Mouse (Mus musculus) thymus, postnatal 25 days (tissue): ENCODE data around the gene Pla2g2c.

Experiments
- DNase-seq: peaks from one replicate; pipeline ENCODE4 v3.0.0; 2022

Pla2g2c gene

GRCm38 (mm10) chr4:138724354-138725126, at the start of gene Pla2g2c:
Gene Pla2g2c, plus strand, starts transcription at chr4:138724792.
- DNase-seq = peak; percentile 26

GRCm38 (mm10) chr4:138676480-138676879, 48.1 kb upstream of the Pla2g2c start:
- DNase-seq = no peak

- DNase-seq = no peak
Measured at GRCm38 (mm10) chr4:138677579-138677978, 47.0 kb upstream of the Pla2g2c start.

GRCm38 (mm10) chr4:138680124-138680523, 44.5 kb upstream of the Pla2g2c start:
- no peak for DNase-seq

- no peak for DNase-seq
Measured at GRCm38 (mm10) chr4:138682760-138683159, 41.8 kb upstream of the Pla2g2c start.

GRCm38 (mm10) chr4:138685813-138686212, 38.8 kb upstream of the Pla2g2c start:
- DNase-seq = no peak

GRCm38 (mm10) chr4:138689094-138689512, 35.5 kb upstream of the Pla2g2c start:
- DNase-seq = no peak

- no peak for DNase-seq
Measured at GRCm38 (mm10) chr4:138690561-138690960, 34.0 kb upstream of the Pla2g2c start.

- no peak for DNase-seq
Measured at GRCm38 (mm10) chr4:138691443-138692181, 33.0 kb upstream of the Pla2g2c start.

- DNase-seq = no peak
Measured at GRCm38 (mm10) chr4:138693043-138693692, 31.4 kb upstream of the Pla2g2c start.

GRCm38 (mm10) chr4:138696720-138697119, 27.9 kb upstream of the Pla2g2c start:
- no peak for DNase-seq

- no peak for DNase-seq
Measured at GRCm38 (mm10) chr4:138697166-138697860, 27.3 kb upstream of the Pla2g2c start.

GRCm38 (mm10) chr4:138698296-138698695, 26.3 kb upstream of the Pla2g2c start:
- no peak for DNase-seq

- peak; percentile 32 for DNase-seq
Measured at GRCm38 (mm10) chr4:138700184-138700982, 24.2 kb upstream of the Pla2g2c start.

- no peak for DNase-seq
Measured at GRCm38 (mm10) chr4:138701111-138701510, 23.5 kb upstream of the Pla2g2c start.

- DNase-seq = no peak
Measured at GRCm38 (mm10) chr4:138702031-138702430, 22.6 kb upstream of the Pla2g2c start.

- DNase-seq = no peak
Measured at GRCm38 (mm10) chr4:138702528-138702927, 22.1 kb upstream of the Pla2g2c start.

- no peak for DNase-seq
Measured at GRCm38 (mm10) chr4:138703591-138703990, 21.0 kb upstream of the Pla2g2c start.

- DNase-seq = no peak
Measured at GRCm38 (mm10) chr4:138704169-138704568, 20.4 kb upstream of the Pla2g2c start.

GRCm38 (mm10) chr4:138706620-138707019, 18.0 kb upstream of the Pla2g2c start:
- DNase-seq = no peak

GRCm38 (mm10) chr4:138708636-138709035, 16.0 kb upstream of the Pla2g2c start:
- DNase-seq = peak; percentile 76

- no peak for DNase-seq
Measured at GRCm38 (mm10) chr4:138709246-138709645, 15.3 kb upstream of the Pla2g2c start.
